Mouse (Mus musculus) hindbrain, embryonic 15.5 days (tissue): Measurements from ENCODE around the gene Sbk3. TPM values are rescaled to one million over a fixed set of nuclear protein-coding genes. Genes with fewer than 3 reads are reported as not detected.

Source experiments
- ATAC-seq: fragments of 200-750 bp; cut with Nextera tagmentation; 2 replicates; pipeline ENCODE4 v1.8.0; 2017; ENCODE audit warnings: low read depth, moderate number of reproducible peaks, moderate TSS enrichment; ENCODE audit not compliant: low FRiP score
- H3K27ac ChIP-seq: fragments of 300-500 bp; sonication (generic); replicated peaks from 2 replicates; pipeline ENCODE4 v1.5.1; 2015; ENCODE audit warnings: mild to moderate bottlenecking, inconsistent platforms
- H3K27me3 ChIP-seq: fragments of 300-500 bp; sonication (generic); 2 replicates; pipeline ENCODE4 v1.6.1; 2015; ENCODE audit warnings: control low read depth, inconsistent platforms
- H3K36me3 ChIP-seq: fragments of 300-500 bp; sonication (generic); 2 replicates; pipeline ENCODE4 v1.6.1; 2015; ENCODE audit warnings: control low read depth, inconsistent platforms
- H3K4me1 ChIP-seq: fragments of 300-500 bp; sonication (generic); replicated peaks from 2 replicates; pipeline ENCODE4 v1.6.1; 2015; ENCODE audit warnings: control low read depth, inconsistent platforms
- H3K4me2 ChIP-seq: fragments of 300-500 bp; sonication (generic); 2 replicates; pipeline ENCODE4 v1.6.1; 2015; ENCODE audit warnings: moderate library complexity, mild to moderate bottlenecking, inconsistent platforms
- H3K4me3 ChIP-seq: fragments of 300-500 bp; sonication (generic); 2 replicates; pipeline ENCODE4 v1.5.1; 2015; ENCODE audit warnings: mild to moderate bottlenecking, inconsistent platforms
- H3K9ac ChIP-seq: fragments of 300-500 bp; sonication (generic); 2 replicates; pipeline ENCODE4 v1.6.1; 2015; ENCODE audit warnings: inconsistent platforms
- H3K9me3 ChIP-seq: fragments of 300-500 bp; sonication (generic); 2 replicates; pipeline ENCODE4 v1.6.1; 2016; ENCODE audit warnings: control low read depth, inconsistent platforms
- WGBS: fragments of 180-500 bp; shearing (Covaris S2); methylation state at CpG from one replicate; pipeline ENCODE4 v1.1.7; 2015; 5-methylcytosine and 5-hydroxymethylcytosine counted together
- polyA plus RNA-seq: library from polyadenylated mRNA; unstranded; fragments of >200 nt; fragmentation: Nextera tagmentation; extraction: Ambion mirVana; gene quantifications from 2 replicates; pipeline ENCODE4 v1.2.1, GENCODE M21; 2015

The Sbk3 gene
- polyA plus RNA-seq, 1 experiment from 2014 or later, result 0.49 TPM

- WGBS, result 93% methylated on average over 7 of the region's 7 CpGs
- no peak for ATAC-seq
- no peaks in the 10 kb centered on the region for H3K36me3 ChIP-seq
- H3K4me1 ChIP-seq, result no peaks in the 10 kb centered on the region
- H3K4me2 ChIP-seq, result no peak overlapping the region
- H3K4me3 ChIP-seq, result no peak overlapping the region
- H3K9me3 ChIP-seq, result no peaks in the 10 kb centered on the region
- no peak overlapping the region for H3K9ac ChIP-seq
- H3K27ac ChIP-seq, result no peak overlapping the region
- no peaks in the 10 kb centered on the region for H3K27me3 ChIP-seq
These were observed 5.9 kb upstream of the Sbk3 start for GRCm38 (mm10) chr7:4976832-4977231.

GRCm38 (mm10) chr7:4975455-4975854, 4.5 kb upstream of the Sbk3 start:
- Histone ChIP-seq H3K4me3 (no peak overlapping the region), H3K4me1 (no peaks in the 10 kb centered on the region), H3K4me2 (no peak overlapping the region), H3K9ac (no peak overlapping the region), H3K27ac (no peak overlapping the region), H3K27me3 (no peaks in the 10 kb centered on the region), H3K36me3 (no peaks in the 10 kb centered on the region), H3K9me3 (no peaks in the 10 kb centered on the region)
- WGBS, result 55% methylated on average over 4 of the region's 4 CpGs
- no peak for ATAC-seq

GRCm38 (mm10) chr7:4972321-4973047, 1.5 kb upstream of the Sbk3 start:
- no peaks in the 10 kb centered on the region for H3K36me3 ChIP-seq
- H3K9me3 ChIP-seq, result no peaks in the 10 kb centered on the region
- no peak overlapping the region for H3K4me2 ChIP-seq
- H3K27ac ChIP-seq, result no peak overlapping the region
- no peak overlapping the region for H3K4me3 ChIP-seq
- H3K27me3 ChIP-seq, result no peaks in the 10 kb centered on the region
- WGBS, result 83% methylated on average over 18 of the region's 18 CpGs
- no peak overlapping the region for H3K9ac ChIP-seq
- H3K4me1 ChIP-seq, result no peaks in the 10 kb centered on the region
- ATAC-seq, result peak; percentile 30; the same call in 1 of the 2 replicates

- ATAC-seq, result no peak
- H3K9ac ChIP-seq, result no peak overlapping the region
- 29% methylated on average over 7 of the region's 7 CpGs for WGBS
These were observed 742 bp upstream of the Sbk3 start for GRCm38 (mm10) chr7:4971710-4972109.

GRCm38 (mm10) chr7:4964988-4965387, 6.0 kb downstream of the Sbk3 start:
- no peaks in the 10 kb centered on the region for H3K9me3 ChIP-seq
- H3K36me3 ChIP-seq, result no peaks in the 10 kb centered on the region
- no peak overlapping the region for H3K27ac ChIP-seq
- no peak overlapping the region for H3K9ac ChIP-seq
- no peaks in the 10 kb centered on the region for H3K27me3 ChIP-seq
- 91% methylated on average over 5 of the region's 5 CpGs for WGBS
- H3K4me3 ChIP-seq, result no peak overlapping the region
- ATAC-seq, result no peak
- no peak overlapping the region for H3K4me2 ChIP-seq
- H3K4me1 ChIP-seq, result no peaks in the 10 kb centered on the region

More at GRCm38 (mm10) chr7:4971710-4972109, 742 bp upstream of the Sbk3 start:
- H3K4me3 ChIP-seq, result no peak overlapping the region
- no peaks in the 10 kb centered on the region for H3K9me3 ChIP-seq
- H3K27me3 ChIP-seq, result no peaks in the 10 kb centered on the region
- no peaks in the 10 kb centered on the region for H3K36me3 ChIP-seq
- H3K27ac ChIP-seq, result no peak overlapping the region
- H3K4me1 ChIP-seq, result no peaks in the 10 kb centered on the region
- H3K4me2 ChIP-seq, result no peak overlapping the region

- Histone ChIP-seq H3K9ac (no peak within 1 kb of the TSS), H3K4me2 (peak within 1 kb of the TSS; percentile 26), H3K4me3 (no peak within 1 kb of the TSS), H3K4me1 (no peaks in the 10 kb centered on the region), H3K27ac (no peak within 1 kb of the TSS), H3K36me3 (no peaks in the 10 kb centered on the region), H3K27me3 (no peaks in the 10 kb centered on the region), H3K9me3 (no peaks in the 10 kb centered on the region)
- peak; percentile 85 for ATAC-seq
- WGBS, result 6% methylated on average over 10 of the region's 10 CpGs
These were observed 6.7 kb downstream of the Sbk3 start, which contains the start of gene Sbk2 for GRCm38 (mm10) chr7:4964272-4964671. Sbk2 (minus strand) TSS chr7:4964406.

- no peak overlapping the region for H3K4me2 ChIP-seq
- H3K4me3 ChIP-seq, result no peak overlapping the region
- no peak overlapping the region for H3K27ac ChIP-seq
- no peaks in the 10 kb centered on the region for H3K36me3 ChIP-seq
- 86% methylated on average over 5 of the region's 5 CpGs for WGBS
- H3K27me3 ChIP-seq, result no peaks in the 10 kb centered on the region
- ATAC-seq, result no peak
- H3K9me3 ChIP-seq, result no peaks in the 10 kb centered on the region
- no peaks in the 10 kb centered on the region for H3K4me1 ChIP-seq
- H3K9ac ChIP-seq, result no peak overlapping the region
These were observed 7.4 kb downstream of the Sbk3 start for GRCm38 (mm10) chr7:4963527-4963926.

GRCm38 (mm10) chr7:4957361-4957760, 13.6 kb downstream of the Sbk3 start:
- no peak overlapping the region for H3K9ac ChIP-seq
- H3K27ac ChIP-seq, result no peak overlapping the region
- no peaks in the 10 kb centered on the region for H3K4me1 ChIP-seq
- H3K36me3 ChIP-seq, result no peaks in the 10 kb centered on the region
- H3K9me3 ChIP-seq, result no peaks in the 10 kb centered on the region
- ATAC-seq, result no peak
- no peak overlapping the region for H3K4me2 ChIP-seq
- H3K27me3 ChIP-seq, result no peaks in the 10 kb centered on the region
- 85% methylated on average over 10 of the region's 10 CpGs for whole genome bisulfite sequencing
- no peak overlapping the region for H3K4me3 ChIP-seq

GRCm38 (mm10) chr7:4953815-4954445, 17.0 kb downstream of the Sbk3 start:
- Histone ChIP-seq H3K4me2 (no peak overlapping the region), H3K9ac (no peak overlapping the region), H3K27me3 (no peaks in the 10 kb centered on the region), H3K36me3 (no peaks in the 10 kb centered on the region), H3K27ac (no peak overlapping the region), H3K4me1 (no peaks in the 10 kb centered on the region), H3K9me3 (no peaks in the 10 kb centered on the region), H3K4me3 (no peak overlapping the region)
- ATAC-seq, result no peak
- 32% methylated on average over 10 of the region's 10 CpGs for WGBS

- Histone ChIP-seq H3K4me3 (no peak overlapping the region), H3K9ac (no peak overlapping the region), H3K27me3 (no peaks in the 10 kb centered on the region), H3K9me3 (no peaks in the 10 kb centered on the region), H3K4me1 (no peaks in the 10 kb centered on the region), H3K27ac (no peak overlapping the region), H3K4me2 (no peak overlapping the region), H3K36me3 (no peaks in the 10 kb centered on the region)
- WGBS, result 91% methylated on average over 19 of the region's 19 CpGs
- no peak for ATAC-seq
These were observed 20.2 kb downstream of the Sbk3 start for GRCm38 (mm10) chr7:4950561-4951342.

- 80% methylated on average over 6 of the region's 6 CpGs for WGBS
These were observed 22.6 kb downstream of the Sbk3 start for GRCm38 (mm10) chr7:4948386-4948785.

GRCm38 (mm10) chr7:4947855-4948254, 23.1 kb downstream of the Sbk3 start:
- no peak overlapping the region for H3K4me3 ChIP-seq

More at GRCm38 (mm10) chr7:4948386-4948785, 22.6 kb downstream of the Sbk3 start:
- ATAC-seq, result no peak
- H3K27ac ChIP-seq, result no peak overlapping the region
- no peak overlapping the region for H3K4me3 ChIP-seq
- H3K4me1 ChIP-seq, result no peaks in the 10 kb centered on the region
- no peaks in the 10 kb centered on the region for H3K36me3 ChIP-seq
- H3K9ac ChIP-seq, result no peak overlapping the region
- no peaks in the 10 kb centered on the region for H3K27me3 ChIP-seq
- H3K4me2 ChIP-seq, result no peak overlapping the region
- no peaks in the 10 kb centered on the region for H3K9me3 ChIP-seq

More at GRCm38 (mm10) chr7:4947855-4948254, 23.1 kb downstream of the Sbk3 start:
- Histone ChIP-seq H3K27me3 (no peaks in the 10 kb centered on the region), H3K4me2 (no peak overlapping the region), H3K9ac (no peak overlapping the region), H3K36me3 (no peaks in the 10 kb centered on the region), H3K9me3 (no peaks in the 10 kb centered on the region), H3K4me1 (no peaks in the 10 kb centered on the region), H3K27ac (no peak overlapping the region)
- no peak for ATAC-seq
- WGBS, result 58% methylated on average over 2 of the region's 2 CpGs
